Mouse (Mus musculus): Measurements from ENCODE around the gene Spaca9. TPM values are rescaled to one million over a fixed set of nuclear protein-coding genes. Genes with fewer than 3 reads are reported as not detected.

Gene Spaca9
- polyA plus RNA-seq (2014; fragmentation: Illumina TruSeq; extraction: RNeasy Lipid Tissue Mini Kit (QIAGEN cat#74804); ENCODE audit: low read depth, low replicate concordance), result not detected

GRCm38 (mm10) chr2:28699361-28700335 lies at the start of gene Spaca9, which contains the start of gene Ak8:
Gene Spaca9, minus strand, starts transcription at chr2:28699727.
Gene Ak8, plus strand, starts transcription at chr2:28700164.

Other genes starting within 250 kb of the Spaca9 start
- gene 1700007K13Rik, start 233.4 kb downstream of the Spaca9 start, polyA plus RNA-seq (2014; fragmentation: Illumina TruSeq; extraction: RNeasy Lipid Tissue Mini Kit (QIAGEN cat#74804); ENCODE audit: low read depth, low replicate concordance), result not detected
- 58.0 TPM for gene Mrps2, start 231.7 kb downstream of the Spaca9 start, polyA plus RNA-seq (2014; fragmentation: Illumina TruSeq; extraction: RNeasy Lipid Tissue Mini Kit (QIAGEN cat#74804); ENCODE audit: low read depth, low replicate concordance)
- gene Gbgt1, start 202.8 kb downstream of the Spaca9 start, polyA plus RNA-seq (2014; fragmentation: Illumina TruSeq; extraction: RNeasy Lipid Tissue Mini Kit (QIAGEN cat#74804); ENCODE audit: low read depth, low replicate concordance), result 0.44 TPM
- not detected for gene Gm10134, start 193.6 kb downstream of the Spaca9 start, polyA plus RNA-seq (2014; fragmentation: Illumina TruSeq; extraction: RNeasy Lipid Tissue Mini Kit (QIAGEN cat#74804); ENCODE audit: low read depth, low replicate concordance)
- 25.4 TPM for gene Ralgds, start 186.6 kb downstream of the Spaca9 start, polyA plus RNA-seq (2014; fragmentation: Illumina TruSeq; extraction: RNeasy Lipid Tissue Mini Kit (QIAGEN cat#74804); ENCODE audit: low read depth, low replicate concordance)
- 2.5 TPM for gene Cel, start 136.3 kb downstream of the Spaca9 start, polyA plus RNA-seq (2014; fragmentation: Illumina TruSeq; extraction: RNeasy Lipid Tissue Mini Kit (QIAGEN cat#74804); ENCODE audit: low read depth, low replicate concordance)
- gene Gtf3c5, start 116.0 kb downstream of the Spaca9 start, polyA plus RNA-seq (2014; fragmentation: Illumina TruSeq; extraction: RNeasy Lipid Tissue Mini Kit (QIAGEN cat#74804); ENCODE audit: low read depth, low replicate concordance), result 4.4 TPM
- not detected for gene Gfi1b, start 77.7 kb downstream of the Spaca9 start, polyA plus RNA-seq (2014; fragmentation: Illumina TruSeq; extraction: RNeasy Lipid Tissue Mini Kit (QIAGEN cat#74804); ENCODE audit: low read depth, low replicate concordance)
- gene Tsc1, start 58.5 kb downstream of the Spaca9 start, polyA plus RNA-seq (2014; fragmentation: Illumina TruSeq; extraction: RNeasy Lipid Tissue Mini Kit (QIAGEN cat#74804); ENCODE audit: low read depth, low replicate concordance), result 10.9 TPM
- gene Ak8, start 437 bp upstream of the Spaca9 start, polyA plus RNA-seq (2014; fragmentation: Illumina TruSeq; extraction: RNeasy Lipid Tissue Mini Kit (QIAGEN cat#74804); ENCODE audit: low read depth, low replicate concordance), result not detected
- gene Gtf3c4, start 140.6 kb upstream of the Spaca9 start, polyA plus RNA-seq (2014; fragmentation: Illumina TruSeq; extraction: RNeasy Lipid Tissue Mini Kit (QIAGEN cat#74804); ENCODE audit: low read depth, low replicate concordance), result 14.7 TPM
- 5.0 TPM for gene Ddx31, start 140.7 kb upstream of the Spaca9 start, polyA plus RNA-seq (2014; fragmentation: Illumina TruSeq; extraction: RNeasy Lipid Tissue Mini Kit (QIAGEN cat#74804); ENCODE audit: low read depth, low replicate concordance)
- not detected for gene Barhl1, start 216.9 kb upstream of the Spaca9 start, polyA plus RNA-seq (2014; fragmentation: Illumina TruSeq; extraction: RNeasy Lipid Tissue Mini Kit (QIAGEN cat#74804); ENCODE audit: low read depth, low replicate concordance)